Mouse (Mus musculus): ENCODE data around the gene Rfx3. TPM values are rescaled to one million over a fixed set of nuclear protein-coding genes. Genes with fewer than 3 reads are reported as not detected.
A peak's percentile ranks its signal among the peaks of the same experiment; 100 is the strongest.

Rfx3 gene
- polyA plus RNA-seq, 1 experiment from 2014 or later, result 7.2 TPM

DNA sequence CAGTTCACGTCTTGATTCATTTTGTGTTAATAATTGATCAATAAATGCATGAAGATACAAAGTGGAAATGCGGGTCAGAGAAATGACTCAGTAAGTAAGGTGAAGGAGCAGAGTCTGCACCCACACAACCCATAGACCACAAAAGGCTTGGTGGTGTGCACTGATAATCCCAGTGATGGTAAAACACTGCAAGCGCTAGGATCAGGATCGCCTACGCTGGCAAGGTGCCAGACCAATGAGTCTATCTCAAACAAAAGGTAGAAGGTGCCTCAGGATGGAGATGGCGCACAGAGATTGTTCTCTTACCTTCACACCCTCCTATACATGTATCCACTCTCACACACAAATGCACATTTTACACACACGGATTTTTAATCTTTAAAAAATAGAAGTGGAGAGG is 18.2 kb downstream of the Rfx3 start:
- Histone ChIP-seq H3K27me3 (replicated peaks) (no peaks in the 10 kb centered on the region), H3K4me3 (replicated peaks) (no peak overlapping the region), H3K27ac (no peak overlapping the region), H3K4me1 (replicated peaks) (no peaks in the 10 kb centered on the region), H3K9me3 (no peaks in the 10 kb centered on the region), H3K4me2 (replicated peaks) (no peak overlapping the region), H3K36me3 (no peaks in the 10 kb centered on the region), H3K9ac (no peak overlapping the region)
- no peak for ATAC-seq
- 83% methylated on average over 7 of the region's 7 CpGs for WGBS

DNA sequence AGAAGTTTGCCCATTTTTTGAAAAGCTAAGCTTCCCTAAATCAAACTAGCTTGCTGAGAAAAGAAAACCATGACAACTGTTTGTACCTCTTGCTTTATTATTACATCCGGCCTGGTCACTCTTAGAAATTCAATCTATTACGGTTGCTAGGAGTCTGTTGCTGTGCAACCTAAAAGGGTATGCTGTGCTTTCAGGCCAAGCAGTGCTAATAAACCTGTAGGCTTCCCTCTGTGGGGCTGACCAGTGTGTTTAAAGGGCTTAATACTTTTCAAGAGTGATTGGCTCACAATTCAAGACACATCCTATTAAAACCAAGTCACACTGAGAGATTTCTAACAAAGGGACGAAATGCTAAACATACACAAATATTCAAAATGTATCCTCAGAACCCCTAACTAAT is 22.2 kb downstream of the Rfx3 start:
- Histone ChIP-seq H3K4me3 (replicated peaks) (no peak overlapping the region), H3K4me1 (replicated peaks) (no peaks in the 10 kb centered on the region), H3K9me3 (no peaks in the 10 kb centered on the region), H3K4me2 (replicated peaks) (no peak overlapping the region), H3K9ac (no peak overlapping the region), H3K27ac (no peak overlapping the region), H3K36me3 (no peaks in the 10 kb centered on the region), H3K27me3 (replicated peaks) (no peaks in the 10 kb centered on the region)
- no peak for ATAC-seq
- WGBS, result 52% methylated on average over 3 of the region's 3 CpGs

DNA sequence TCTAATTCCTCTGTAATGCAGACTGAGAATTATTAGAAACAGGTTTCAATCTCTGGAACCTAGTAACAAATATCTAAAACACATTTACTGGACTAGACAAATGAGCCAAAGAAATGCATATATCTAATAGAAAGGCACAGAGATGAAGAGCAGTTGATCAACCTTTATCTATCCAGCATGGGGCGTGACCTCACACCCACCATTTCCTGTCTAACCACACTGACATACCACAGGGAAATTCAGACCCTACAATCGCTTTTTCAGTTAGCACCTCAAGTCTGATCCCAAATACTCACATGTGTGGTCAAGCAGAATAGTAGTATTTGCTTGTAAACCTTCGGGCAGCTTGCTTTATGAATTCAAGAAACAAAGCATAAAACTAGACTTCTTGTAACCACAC is 43.4 kb downstream of the Rfx3 start:
- no peak overlapping the region for H3K4me3 ChIP-seq (replicated peaks)
- H3K4me1 ChIP-seq (replicated peaks), result no peaks in the 10 kb centered on the region
- 79% methylated on average over 3 of the region's 3 CpGs for WGBS
- no peaks in the 10 kb centered on the region for H3K27me3 ChIP-seq (replicated peaks)
- no peak overlapping the region for H3K9ac ChIP-seq
- ATAC-seq, result no peak
- no peak overlapping the region for H3K27ac ChIP-seq
- H3K36me3 ChIP-seq, result no peaks in the 10 kb centered on the region
- no peaks in the 10 kb centered on the region for H3K9me3 ChIP-seq
- no peak overlapping the region for H3K4me2 ChIP-seq (replicated peaks)

- H3K4me1 ChIP-seq (replicated peaks), result no peaks in the 10 kb centered on the region
- H3K4me3 ChIP-seq (replicated peaks), result no peak overlapping the region
- no peak overlapping the region for H3K4me2 ChIP-seq (replicated peaks)
- H3K27me3 ChIP-seq (replicated peaks), result no peaks in the 10 kb centered on the region
- 84% methylated on average over 3 of the region's 3 CpGs for whole genome bisulfite sequencing
- H3K9ac ChIP-seq, result no peak overlapping the region
- ATAC-seq, result no peak
- no peaks in the 10 kb centered on the region for H3K9me3 ChIP-seq
- H3K36me3 ChIP-seq, result no peaks in the 10 kb centered on the region
- H3K27ac ChIP-seq, result no peak overlapping the region
Observed at GRCm38 (mm10) chr19:27961271-27961670, 49.7 kb downstream of the Rfx3 start.

- Histone ChIP-seq H3K27ac (no peak overlapping the region), H3K27me3 (replicated peaks) (no peaks in the 10 kb centered on the region), H3K9me3 (no peaks in the 10 kb centered on the region), H3K4me1 (replicated peaks) (no peaks in the 10 kb centered on the region), H3K9ac (no peak overlapping the region), H3K36me3 (no peaks in the 10 kb centered on the region), H3K4me2 (replicated peaks) (no peak overlapping the region), H3K4me3 (replicated peaks) (no peak overlapping the region)
- ATAC-seq, result no peak
- 87% methylated on average over 3 of the region's 3 CpGs for WGBS
Observed at GRCm38 (mm10) chr19:27935453-27935852, 75.5 kb downstream of the Rfx3 start.

GRCm38 (mm10) chr19:27931136-27931535 is 79.8 kb downstream of the Rfx3 start:
- no peak for ATAC-seq
- Histone ChIP-seq H3K4me3 (replicated peaks) (no peak overlapping the region), H3K4me2 (replicated peaks) (no peak overlapping the region), H3K4me1 (replicated peaks) (no peaks in the 10 kb centered on the region), H3K36me3 (no peaks in the 10 kb centered on the region), H3K9ac (no peak overlapping the region), H3K27me3 (replicated peaks) (no peaks in the 10 kb centered on the region), H3K27ac (no peak overlapping the region), H3K9me3 (no peaks in the 10 kb centered on the region)
- 94% methylated on average over 2 of the region's 2 CpGs for WGBS

GRCm38 (mm10) chr19:27926378-27926777 is 84.6 kb downstream of the Rfx3 start:
- WGBS, result 64% methylated on average over 3 of the region's 3 CpGs
- no peak overlapping the region for H3K27ac ChIP-seq
- H3K27me3 ChIP-seq (replicated peaks), result no peaks in the 10 kb centered on the region
- no peaks in the 10 kb centered on the region for H3K9me3 ChIP-seq
- H3K4me1 ChIP-seq (replicated peaks), result no peaks in the 10 kb centered on the region
- no peak for ATAC-seq
- H3K4me3 ChIP-seq (replicated peaks), result no peak overlapping the region
- no peak overlapping the region for H3K4me2 ChIP-seq (replicated peaks)
- H3K36me3 ChIP-seq, result no peaks in the 10 kb centered on the region
- H3K9ac ChIP-seq, result no peak overlapping the region

- Histone ChIP-seq H3K4me2 (replicated peaks) (no peak overlapping the region), H3K27ac (no peak overlapping the region), H3K9me3 (no peaks in the 10 kb centered on the region), H3K27me3 (replicated peaks) (no peaks in the 10 kb centered on the region), H3K4me1 (replicated peaks) (no peaks in the 10 kb centered on the region), H3K9ac (no peak overlapping the region), H3K4me3 (replicated peaks) (no peak overlapping the region), H3K36me3 (no peaks in the 10 kb centered on the region)
- no peak for ATAC-seq
- WGBS, result 64% methylated on average over 2 of the region's 2 CpGs
Observed at GRCm38 (mm10) chr19:27919040-27919439, 91.9 kb downstream of the Rfx3 start.

DNA sequence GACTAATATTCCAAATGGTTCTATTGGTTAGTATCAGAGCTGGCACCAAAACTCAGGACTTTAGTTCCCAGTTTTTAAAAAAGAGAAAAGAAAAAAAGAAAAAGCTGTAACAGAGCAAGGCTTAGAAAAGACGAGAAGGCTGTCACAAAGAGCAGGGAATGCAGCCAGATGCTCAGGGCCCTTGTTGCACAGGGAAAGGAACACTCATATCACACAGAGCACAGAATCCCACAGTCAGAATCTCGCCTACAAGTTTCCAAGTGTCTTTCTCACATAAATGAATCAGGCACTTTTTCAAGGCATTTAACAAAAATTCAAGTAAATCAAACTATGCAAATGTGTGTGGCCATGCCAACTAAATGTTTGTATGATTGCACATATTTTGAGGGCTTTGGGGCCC is 94.5 kb downstream of the Rfx3 start:
- Histone ChIP-seq H3K4me2 (replicated peaks) (no peak overlapping the region), H3K27ac (no peak overlapping the region), H3K9me3 (no peaks in the 10 kb centered on the region), H3K4me1 (replicated peaks) (no peaks in the 10 kb centered on the region), H3K9ac (no peak overlapping the region), H3K4me3 (replicated peaks) (no peak overlapping the region), H3K27me3 (replicated peaks) (no peaks in the 10 kb centered on the region), H3K36me3 (no peaks in the 10 kb centered on the region)
- ATAC-seq, result no peak
- WGBS, result 55% methylated on average over 2 of the region's 2 CpGs

DNA sequence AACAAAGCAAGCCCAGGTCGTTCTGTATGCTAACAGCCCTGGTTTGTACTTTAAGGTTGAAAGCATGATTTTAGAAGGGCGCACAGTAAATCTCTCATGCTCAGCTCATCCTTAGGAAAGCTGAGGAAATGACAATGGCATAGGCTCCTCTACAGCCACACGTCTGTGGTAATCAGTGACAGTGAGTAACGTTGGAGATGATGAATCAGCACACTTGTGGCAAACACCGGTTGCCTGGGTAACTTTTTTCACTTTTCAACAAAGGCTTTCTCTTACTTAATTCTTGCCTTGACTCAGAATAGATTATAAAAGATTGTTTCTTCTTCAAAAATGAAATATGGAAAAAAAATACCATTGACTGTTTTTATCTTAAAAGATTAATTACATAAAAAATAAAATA is 104.0 kb downstream of the Rfx3 start:
- H3K27ac ChIP-seq, result no peak overlapping the region
- WGBS, result 57% methylated on average over 5 of the region's 5 CpGs
- ATAC-seq, result no peak
- H3K4me2 ChIP-seq (replicated peaks), result no peak overlapping the region
- H3K9ac ChIP-seq, result no peak overlapping the region
- H3K4me1 ChIP-seq (replicated peaks), result no peaks in the 10 kb centered on the region
- H3K4me3 ChIP-seq (replicated peaks), result no peak overlapping the region
- H3K36me3 ChIP-seq, result no peaks in the 10 kb centered on the region
- no peaks in the 10 kb centered on the region for H3K9me3 ChIP-seq
- H3K27me3 ChIP-seq (replicated peaks), result no peaks in the 10 kb centered on the region

- 94% methylated on average over 9 of the region's 9 CpGs for WGBS
- H3K4me3 ChIP-seq (replicated peaks), result no peak overlapping the region
Observed at GRCm38 (mm10) chr19:27905976-27906375, 105.0 kb downstream of the Rfx3 start.

GRCm38 (mm10) chr19:27905172-27905571 is 105.8 kb downstream of the Rfx3 start:
- H3K36me3 ChIP-seq, result no peaks in the 10 kb centered on the region
- H3K27ac ChIP-seq, result no peak overlapping the region
- WGBS, result 79% methylated on average over 1 of the region's 1 CpGs
- no peak for ATAC-seq
- no peaks in the 10 kb centered on the region for H3K27me3 ChIP-seq (replicated peaks)
- no peak overlapping the region for H3K4me2 ChIP-seq (replicated peaks)
- H3K4me3 ChIP-seq (replicated peaks), result no peak overlapping the region
- no peaks in the 10 kb centered on the region for H3K9me3 ChIP-seq
- H3K4me1 ChIP-seq (replicated peaks), result no peaks in the 10 kb centered on the region
- H3K9ac ChIP-seq, result no peak overlapping the region

More at GRCm38 (mm10) chr19:27905976-27906375, 105.0 kb downstream of the Rfx3 start:
- Histone ChIP-seq H3K9ac (no peak overlapping the region), H3K27me3 (replicated peaks) (no peaks in the 10 kb centered on the region), H3K4me1 (replicated peaks) (no peaks in the 10 kb centered on the region), H3K4me2 (replicated peaks) (no peak overlapping the region), H3K27ac (no peak overlapping the region), H3K36me3 (no peaks in the 10 kb centered on the region), H3K9me3 (no peaks in the 10 kb centered on the region)
- ATAC-seq, result no peak

- Histone ChIP-seq H3K4me3 (replicated peaks) (no peak overlapping the region), H3K4me1 (replicated peaks) (no peaks in the 10 kb centered on the region), H3K4me2 (replicated peaks) (no peak overlapping the region), H3K27ac (no peak overlapping the region), H3K9ac (no peak overlapping the region), H3K9me3 (no peaks in the 10 kb centered on the region), H3K36me3 (no peaks in the 10 kb centered on the region), H3K27me3 (replicated peaks) (no peaks in the 10 kb centered on the region)
- WGBS, result 61% methylated on average over 2 of the region's 2 CpGs
- ATAC-seq, result peak; percentile 91
Observed at GRCm38 (mm10) chr19:27904655-27905054, 106.3 kb downstream of the Rfx3 start.

GRCm38 (mm10) chr19:27904209-27904608 is 106.8 kb downstream of the Rfx3 start:
- no peaks in the 10 kb centered on the region for H3K27me3 ChIP-seq (replicated peaks)
- no peak overlapping the region for H3K4me3 ChIP-seq (replicated peaks)
- no peaks in the 10 kb centered on the region for H3K36me3 ChIP-seq
- no peak overlapping the region for H3K27ac ChIP-seq
- no peaks in the 10 kb centered on the region for H3K9me3 ChIP-seq
- H3K4me2 ChIP-seq (replicated peaks), result no peak overlapping the region
- 56% methylated on average over 4 of the region's 4 CpGs for WGBS
- peak; percentile 38; the same call in 1 of the 2 replicates for ATAC-seq
- no peak overlapping the region for H3K9ac ChIP-seq
- H3K4me1 ChIP-seq (replicated peaks), result no peaks in the 10 kb centered on the region

All from intestine, embryonic 15.5 days (tissue).